Mouse (Mus musculus): ENCODE data around the gene Gm5901. TPM values are rescaled to one million over a fixed set of nuclear protein-coding genes. Genes with fewer than 3 reads are reported as not detected.

Gene Gm5901
- total and polyA plus RNA-seq, 2 experiments from 2014 or later, result not detected

- Histone ChIP-seq H3K4me2 (ENCODE audit: low read depth, low read length) (no peak overlapping the region), H3K9me3 (replicated peaks; ENCODE audit: control insufficient read depth, low read length) (no peaks in the 10 kb centered on the region), H3K4me3 (ENCODE audit: low read depth, low read length) (no peak overlapping the region), H3K27me3 (ENCODE audit: control insufficient read depth, insufficient read depth, low read length) (no peaks in the 10 kb centered on the region), H3K36me3 (replicated peaks; ENCODE audit: control insufficient read depth, insufficient read depth, low read length) (peaks cover 5% of the 10 kb centered on the region; the same call in 1 of the 2 replicates), H3K4me1 (ENCODE audit: control insufficient read depth, insufficient read depth) (peaks cover 5% of the 10 kb centered on the region; the same call in 1 of the 2 replicates), H3K9ac (replicated peaks; ENCODE audit: low read depth, low read length) (no peak overlapping the region), H3K27ac (ENCODE audit: low read depth) (no peak overlapping the region)
- ATAC-seq (ENCODE audit: insufficient read depth, low read depth) (no peak), DNase-seq (ENCODE audit: low spot score) (no peak)
- TF ChIP-seq EP300 (IDR thresholded peaks at IDR 0.05; ENCODE audit: low read depth) (no peak), CTCF (IDR thresholded peaks at IDR 0.05; ENCODE audit: low read depth) (no peak)
These were observed 21.3 kb downstream of the Gm5901 start for GRCm38 (mm10) chr7:105396126-105396525.

- Histone ChIP-seq H3K27ac (ENCODE audit: low read depth) (peak overlapping the region; percentile 62), H3K4me3 (ENCODE audit: low read depth, low read length) (peak overlapping the region; percentile 91), H3K27me3 (ENCODE audit: control insufficient read depth, insufficient read depth, low read length) (no peaks in the 10 kb centered on the region), H3K9me3 (replicated peaks; ENCODE audit: control insufficient read depth, low read length) (no peaks in the 10 kb centered on the region), H3K36me3 (replicated peaks; ENCODE audit: control insufficient read depth, insufficient read depth, low read length) (0 out of 2 replicates have a peak, but pooled peaks cover 5% of the 10 kb centered on the region), H3K4me2 (ENCODE audit: low read depth, low read length) (peak overlapping the region; percentile 86), H3K4me1 (ENCODE audit: control insufficient read depth, insufficient read depth) (peaks cover 5% of the 10 kb centered on the region; the same call in 1 of the 2 replicates), H3K9ac (replicated peaks; ENCODE audit: low read depth, low read length) (peak overlapping the region; percentile 86)
- WGBS, result under 1% methylated on average over 25 of the region's 25 CpGs
- DNase-seq (ENCODE audit: low spot score) (no peak), ATAC-seq (ENCODE audit: insufficient read depth, low read depth) (no peak)
- TF ChIP-seq EP300 (IDR thresholded peaks at IDR 0.05; ENCODE audit: low read depth), result no peak
- TF ChIP-seq CTCF (IDR thresholded peaks at IDR 0.05; ENCODE audit: low read depth), result no peak
These were observed 24.5 kb downstream of the Gm5901 start for GRCm38 (mm10) chr7:105399058-105399934.

- WGBS, result under 1% methylated on average over 54 of the region's 55 CpGs
- TF ChIP-seq CTCF (IDR thresholded peaks at IDR 0.05; ENCODE audit: low read depth) (no peak), EP300 (IDR thresholded peaks at IDR 0.05; ENCODE audit: low read depth) (no peak)
- peak within 1 kb of the TSS; percentile 86 for H3K4me2 ChIP-seq (ENCODE audit: low read depth, low read length)
- H3K36me3 ChIP-seq (replicated peaks; ENCODE audit: control insufficient read depth, insufficient read depth, low read length), result 0 out of 2 replicates have a peak, but pooled peaks cover 4% of the 10 kb centered on the region
- no peaks in the 10 kb centered on the region for H3K27me3 ChIP-seq (ENCODE audit: control insufficient read depth, insufficient read depth, low read length)
- ATAC-seq (ENCODE audit: insufficient read depth, low read depth), result peak; percentile 97
- peak within 1 kb of the TSS; percentile 86 for H3K9ac ChIP-seq (replicated peaks; ENCODE audit: low read depth, low read length)
- DNase-seq (ENCODE audit: low spot score), result peak; percentile 100
- H3K27ac ChIP-seq (ENCODE audit: low read depth), result peak within 1 kb of the TSS; percentile 85
- H3K4me1 ChIP-seq (ENCODE audit: control insufficient read depth, insufficient read depth), result peaks cover 5% of the 10 kb centered on the region; the same call in 1 of the 2 replicates
- H3K4me3 ChIP-seq (ENCODE audit: low read depth, low read length), result peak within 1 kb of the TSS; percentile 91
- H3K9me3 ChIP-seq (replicated peaks; ENCODE audit: control insufficient read depth, low read length), result no peaks in the 10 kb centered on the region
These were observed 25.2 kb downstream of the Gm5901 start, which contains the start of gene Fam160a2 for GRCm38 (mm10) chr7:105399935-105400624. Gene Fam160a2, minus strand, starts transcription at chr7:105400054.

GRCm38 (mm10) chr7:105404268-105404667, 29.4 kb downstream of the Gm5901 start, which contains the start of gene Cnga4:
Gene Cnga4, plus strand, starts transcription at chr7:105404568.
- no peak within 1 kb of the TSS for H3K4me3 ChIP-seq (ENCODE audit: low read depth, low read length)
- no peaks in the 10 kb centered on the region for H3K36me3 ChIP-seq (replicated peaks; ENCODE audit: control insufficient read depth, insufficient read depth, low read length)
- H3K4me1 ChIP-seq (ENCODE audit: control insufficient read depth, insufficient read depth), result peaks cover 2% of the 10 kb centered on the region; the same call in 1 of the 2 replicates
- no peak within 1 kb of the TSS for H3K4me2 ChIP-seq (ENCODE audit: low read depth, low read length)
- 69% methylated on average over 5 of the region's 5 CpGs for WGBS
- DNase-seq (ENCODE audit: low spot score) (no peak), ATAC-seq (ENCODE audit: insufficient read depth, low read depth) (no peak)
- H3K9me3 ChIP-seq (replicated peaks; ENCODE audit: control insufficient read depth, low read length), result no peaks in the 10 kb centered on the region
- H3K27me3 ChIP-seq (ENCODE audit: control insufficient read depth, insufficient read depth, low read length), result no peaks in the 10 kb centered on the region
- TF ChIP-seq CTCF (IDR thresholded peaks at IDR 0.05; ENCODE audit: low read depth) (no peak), EP300 (IDR thresholded peaks at IDR 0.05; ENCODE audit: low read depth) (no peak)
- H3K9ac ChIP-seq (replicated peaks; ENCODE audit: low read depth, low read length), result no peak within 1 kb of the TSS
- no peak within 1 kb of the TSS for H3K27ac ChIP-seq (ENCODE audit: low read depth)

DNA sequence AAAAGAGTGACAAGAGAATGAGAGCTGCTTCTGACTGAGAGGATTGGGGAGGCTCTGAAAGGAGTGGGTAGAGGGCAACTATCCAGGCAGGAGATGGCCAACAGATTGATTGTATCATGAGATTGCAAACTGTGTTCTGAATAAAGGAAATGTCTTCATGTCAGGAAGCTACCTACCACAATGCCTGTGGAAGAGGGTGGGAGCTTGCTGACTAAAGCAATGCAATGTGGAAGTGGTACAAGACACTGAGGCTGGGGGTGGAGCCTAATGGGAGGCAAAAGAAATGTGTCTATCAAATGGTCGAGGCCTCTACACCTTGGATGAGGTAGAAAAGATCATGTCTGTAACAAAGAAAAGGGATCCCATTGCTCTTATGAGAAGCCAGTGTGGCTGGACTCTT, 31.5 kb downstream of the Gm5901 start:
- Histone ChIP-seq H3K9ac (replicated peaks; ENCODE audit: low read depth, low read length) (no peak overlapping the region), H3K4me2 (ENCODE audit: low read depth, low read length) (no peak overlapping the region), H3K4me3 (ENCODE audit: low read depth, low read length) (no peak overlapping the region), H3K27me3 (ENCODE audit: control insufficient read depth, insufficient read depth, low read length) (no peaks in the 10 kb centered on the region), H3K27ac (ENCODE audit: low read depth) (no peak overlapping the region), H3K4me1 (ENCODE audit: control insufficient read depth, insufficient read depth) (no peaks in the 10 kb centered on the region), H3K9me3 (replicated peaks; ENCODE audit: control insufficient read depth, low read length) (no peaks in the 10 kb centered on the region), H3K36me3 (replicated peaks; ENCODE audit: control insufficient read depth, insufficient read depth, low read length) (no peaks in the 10 kb centered on the region)
- ATAC-seq (ENCODE audit: insufficient read depth, low read depth) (no peak), DNase-seq (ENCODE audit: low spot score) (no peak)
- no peak for TF ChIP-seq EP300 (IDR thresholded peaks at IDR 0.05; ENCODE audit: low read depth)
- TF ChIP-seq CTCF (IDR thresholded peaks at IDR 0.05; ENCODE audit: low read depth), result no peak
- 43% methylated on average over 1 of the region's 1 CpGs for WGBS

Measured in heart, postnatal 0 days (tissue).